Mouse (Mus musculus): ENCODE results near the gene Ceacam16.
A peak's percentile ranks its signal among the peaks of the same experiment; 100 is the strongest.

Ceacam16 gene

GRCm38 (mm10) chr7:19843561-19843960, 17.5 kb downstream of the Ceacam16 start:
- peak; percentile 49 for DNase-seq (ENCODE audit: low spot score)

DNA sequence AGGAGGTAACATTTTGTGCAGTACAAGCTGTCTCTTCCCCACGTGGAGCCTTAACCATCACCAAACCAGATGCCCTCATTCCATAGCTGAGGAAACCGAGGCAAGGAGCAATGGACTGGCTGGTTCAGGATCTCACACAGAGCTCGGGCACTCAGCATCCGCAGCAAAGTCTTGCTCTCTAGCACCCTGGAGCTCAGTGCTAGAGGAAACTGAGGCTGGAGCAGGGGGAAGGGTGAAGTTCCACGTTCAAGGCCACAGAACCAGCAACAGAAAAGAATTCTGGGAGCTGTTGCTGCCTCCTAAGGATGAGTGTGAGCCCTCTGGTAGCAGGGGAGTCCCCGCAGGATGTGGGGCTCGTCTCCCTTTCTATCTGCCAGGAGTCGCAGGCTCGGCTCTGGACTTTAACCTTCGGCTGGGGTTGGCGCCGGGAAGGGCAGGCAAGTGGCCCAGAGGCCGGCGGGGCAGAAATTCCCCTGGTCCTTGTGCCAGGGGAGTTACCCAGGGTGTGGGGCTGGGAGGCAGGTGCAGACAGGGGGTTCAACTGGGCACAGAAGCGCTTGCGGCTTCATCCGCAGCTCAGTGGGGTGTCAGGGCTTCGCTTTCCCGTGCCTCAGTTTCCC, 18.1 kb downstream of the Ceacam16 start:
- peak; percentile 12 for DNase-seq (ENCODE audit: low spot score)

- no peak for DNase-seq (ENCODE audit: low spot score)
Measured at GRCm38 (mm10) chr7:19841686-19842413, 19.2 kb downstream of the Ceacam16 start.

DNA sequence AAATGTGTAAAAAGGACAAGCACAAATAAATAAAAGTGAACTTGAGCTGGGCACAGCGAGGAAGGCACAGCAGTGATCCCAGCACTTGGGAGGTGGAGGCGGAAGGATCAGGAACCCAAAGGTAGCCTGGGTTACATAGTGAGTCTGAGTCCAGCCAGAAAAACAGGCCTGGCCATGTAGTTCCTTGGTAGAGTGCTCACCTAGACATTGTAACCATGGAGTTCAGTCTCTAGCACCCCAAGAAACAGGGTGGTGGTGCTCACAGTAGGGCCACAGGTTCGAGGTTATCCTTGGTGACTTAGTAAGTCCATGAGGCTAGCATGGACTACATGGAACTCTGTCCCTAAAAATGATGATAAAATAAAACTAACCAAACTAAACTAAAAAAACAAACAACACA, 20.2 kb downstream of the Ceacam16 start:
- DNase-seq (ENCODE audit: low spot score) = no peak

DNA sequence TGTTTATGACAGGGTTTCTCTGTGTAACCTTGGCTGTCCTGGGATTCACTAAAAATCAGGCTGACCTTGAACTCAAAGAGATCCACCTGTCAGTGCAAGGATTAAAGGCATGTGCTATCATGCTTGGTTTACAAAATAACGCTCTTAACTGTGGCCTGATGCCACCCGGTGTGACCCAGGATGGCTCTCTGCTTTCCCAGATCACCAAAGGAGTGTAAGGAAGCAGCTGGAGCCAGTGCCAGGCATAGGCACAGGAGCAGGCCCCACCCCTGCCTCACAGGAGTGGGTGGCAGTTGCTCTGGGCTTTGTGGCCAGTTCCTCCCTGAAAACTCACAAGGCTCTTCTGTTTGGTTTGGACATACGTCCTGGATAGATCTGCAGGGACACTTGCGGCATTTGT, 20.7 kb downstream of the Ceacam16 start:
- DNase-seq (ENCODE audit: low spot score) = no peak

DNA sequence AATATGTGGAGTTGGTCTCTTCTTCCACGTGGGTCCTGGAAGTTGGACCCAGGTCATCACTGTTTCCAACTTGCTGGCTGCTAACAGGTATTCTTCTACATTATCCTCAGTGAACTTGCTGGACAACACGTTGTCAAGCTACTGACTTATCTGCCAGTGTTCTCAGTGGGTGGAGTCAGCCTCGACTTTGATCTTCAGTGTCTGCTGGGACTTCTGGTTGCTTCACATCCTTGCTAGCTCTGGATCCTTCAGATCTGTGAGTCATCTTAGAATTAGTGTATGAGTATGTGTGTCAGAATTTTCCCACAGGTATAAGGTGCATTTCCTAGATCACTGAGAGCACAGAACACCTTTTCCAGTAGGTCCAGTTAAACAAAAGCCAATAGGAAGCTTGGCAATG, 24.3 kb downstream of the Ceacam16 start:
- DNase-seq (ENCODE audit: low spot score) = no peak

DNA sequence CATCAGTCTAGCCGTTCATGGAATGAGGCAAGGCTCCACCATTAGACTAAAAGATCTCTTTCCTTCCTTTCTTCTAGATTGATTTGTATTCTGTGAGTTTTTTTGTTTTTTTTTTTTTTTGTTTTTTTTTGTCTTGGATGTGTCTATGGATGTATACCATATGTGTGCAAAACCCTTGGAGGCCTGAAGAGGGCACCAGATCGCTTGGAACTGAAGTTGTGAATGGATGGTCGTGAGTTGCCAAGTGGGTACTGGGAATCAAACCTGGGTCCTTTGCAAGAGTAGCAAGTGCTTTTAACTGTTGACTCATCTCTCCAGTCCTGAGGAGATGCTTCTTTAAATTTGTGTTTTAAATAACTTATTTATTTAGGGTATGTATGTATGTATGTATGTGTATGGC, 27.0 kb downstream of the Ceacam16 start:
- no peak for DNase-seq (ENCODE audit: low spot score)

DNA sequence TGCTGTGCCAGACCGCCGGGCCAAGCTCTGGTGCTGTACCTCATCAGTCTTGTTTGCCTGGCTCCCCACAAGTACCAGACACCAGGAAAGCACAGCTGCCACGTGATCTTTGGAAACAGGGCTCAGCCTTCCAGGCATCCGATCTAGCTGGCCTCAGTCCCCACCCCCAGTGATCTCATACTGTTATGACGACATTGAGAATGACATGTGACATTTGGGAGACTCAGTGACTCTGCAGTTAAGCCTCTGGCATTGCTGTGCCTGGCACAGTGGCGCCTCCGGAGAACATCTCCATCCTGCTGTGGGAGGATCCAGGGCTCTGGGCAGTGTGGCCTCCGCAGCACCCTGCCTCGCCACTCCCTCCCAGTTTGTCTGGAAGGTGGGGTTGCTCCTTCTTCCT, 29.3 kb downstream of the Ceacam16 start:
- peak; percentile 60 for DNase-seq (ENCODE audit: low spot score)

DNA sequence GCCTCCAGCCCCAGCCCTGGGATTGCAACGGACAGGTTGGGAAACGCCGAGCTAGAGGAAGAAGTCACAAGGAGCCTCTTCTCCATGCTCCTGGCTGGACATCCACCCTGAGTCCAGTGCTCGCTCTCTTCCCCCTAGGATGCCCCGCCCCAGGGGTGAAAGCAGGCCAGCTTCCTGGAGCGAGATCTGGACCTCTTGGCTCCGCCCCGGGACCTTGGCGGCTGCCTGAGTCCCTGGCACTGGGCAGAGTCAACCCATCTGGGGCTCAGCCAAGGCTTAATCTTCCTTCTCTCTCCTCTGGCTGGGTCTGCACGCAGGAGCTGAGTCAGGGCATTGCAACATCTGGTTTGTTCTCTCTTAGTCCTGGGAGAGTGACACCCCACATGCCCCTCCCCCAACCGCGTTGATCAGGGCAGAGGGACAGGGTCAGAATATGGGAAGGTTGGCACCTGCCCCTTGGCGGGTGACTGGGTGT, 30.4 kb downstream of the Ceacam16 start:
- peak; percentile 97 for DNase-seq (ENCODE audit: low spot score)

DNA sequence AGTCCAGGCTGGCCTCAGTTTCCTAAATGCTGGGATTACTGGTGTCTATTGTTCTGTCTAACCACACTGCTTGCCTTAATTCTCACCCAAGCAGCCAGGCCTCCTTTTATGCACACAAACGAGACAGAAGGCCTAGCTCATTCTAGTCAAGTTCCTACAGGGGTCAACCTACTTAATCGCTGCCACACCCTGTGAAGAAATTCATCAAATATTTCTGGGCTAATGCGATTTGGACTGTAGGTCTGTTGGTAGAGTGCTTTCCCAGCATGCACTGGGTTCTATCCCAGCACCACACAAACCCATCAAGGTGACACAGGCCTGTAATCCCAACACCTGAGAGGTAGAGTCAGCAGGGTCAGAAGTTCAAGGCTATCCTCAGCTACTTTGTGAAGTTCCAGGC, 31.4 kb downstream of the Ceacam16 start:
- DNase-seq (ENCODE audit: low spot score) = no peak

- no peak for DNase-seq (ENCODE audit: low spot score)
Measured at GRCm38 (mm10) chr7:19826756-19827155, 34.3 kb downstream of the Ceacam16 start.

- DNase-seq (ENCODE audit: low spot score) = peak; percentile 87
Measured at GRCm38 (mm10) chr7:19824182-19824973, 36.7 kb downstream of the Ceacam16 start.

DNA sequence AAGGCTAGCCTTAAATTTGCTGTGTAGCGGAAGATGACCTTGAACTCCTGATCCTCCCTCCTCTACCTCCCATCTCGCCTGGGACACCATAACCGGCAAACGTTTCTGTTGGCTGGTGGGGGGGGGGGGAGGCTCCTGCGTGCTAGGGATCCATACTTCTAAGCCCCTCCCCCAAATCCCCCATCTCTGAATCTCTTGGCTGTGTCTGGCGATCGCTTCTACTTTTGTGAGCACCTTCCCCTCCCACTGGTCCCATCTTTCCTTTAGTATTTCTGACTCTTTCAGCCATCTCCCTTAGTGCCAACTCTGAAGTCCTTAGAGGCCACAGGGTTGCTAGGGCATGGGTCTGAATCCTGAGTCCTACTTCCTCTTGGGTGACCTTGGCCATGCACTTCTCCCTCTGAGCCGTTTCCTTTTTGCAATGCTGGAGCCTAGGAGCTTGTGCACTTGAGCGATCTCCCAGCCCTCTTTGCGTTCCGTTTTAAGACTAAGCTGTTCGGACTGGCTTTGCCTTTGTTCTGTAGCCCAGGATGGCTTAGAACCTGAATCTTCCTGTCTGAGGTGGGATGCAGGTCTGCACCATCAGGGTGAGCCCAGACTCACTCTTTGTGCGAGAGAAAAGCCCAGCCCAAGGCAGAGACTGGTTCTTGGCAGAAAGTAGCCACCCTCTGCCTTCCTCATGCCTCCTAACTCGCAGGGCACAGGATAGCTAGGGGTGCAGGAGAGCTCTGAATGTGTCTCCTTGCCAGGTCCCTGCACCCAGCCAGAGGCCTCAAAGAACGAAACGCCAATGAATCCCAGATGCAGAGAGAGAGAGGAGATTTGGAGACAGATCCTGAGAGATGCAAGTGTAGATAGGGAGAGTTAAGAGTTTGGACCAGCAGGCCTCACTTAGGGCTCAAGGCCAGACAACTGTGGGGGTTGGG, 37.6 kb downstream of the Ceacam16 start:
- no peak for DNase-seq (ENCODE audit: low spot score)

- DNase-seq (ENCODE audit: low spot score) = peak; percentile 12
Measured at GRCm38 (mm10) chr7:19822604-19823058, 38.5 kb downstream of the Ceacam16 start, which contains the start of gene Bcl3. TSS of gene Bcl3 (minus strand) at chr7:19822770.

- DNase-seq (ENCODE audit: low spot score) = peak; percentile 16
Measured at GRCm38 (mm10) chr7:19822193-19822592, 38.9 kb downstream of the Ceacam16 start.

DNA sequence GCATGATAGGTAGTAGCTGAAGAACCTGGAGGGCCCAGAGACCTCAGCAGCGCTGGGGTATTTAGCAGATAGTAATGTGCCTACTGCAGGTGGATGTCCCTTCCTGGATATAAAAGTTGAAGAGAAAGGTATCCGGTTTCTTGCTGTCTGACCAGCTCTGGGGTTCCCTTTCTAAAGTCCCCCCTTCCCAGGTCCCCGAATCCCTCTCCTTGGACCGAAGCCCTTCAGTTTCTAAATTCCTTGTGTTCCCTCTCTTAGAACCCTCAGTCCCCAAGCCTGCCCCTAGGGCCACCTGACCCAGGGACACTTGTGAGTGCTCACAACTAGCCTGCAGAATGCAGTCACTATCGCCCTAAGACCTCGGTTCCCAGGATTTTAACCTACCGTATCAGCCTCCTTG, 39.5 kb downstream of the Ceacam16 start:
- no peak for DNase-seq (ENCODE audit: low spot score)

- peak; percentile 30 for DNase-seq (ENCODE audit: low spot score)
Measured at GRCm38 (mm10) chr7:19820347-19821048, 40.6 kb downstream of the Ceacam16 start.

- no peak for DNase-seq (ENCODE audit: low spot score)
Measured at GRCm38 (mm10) chr7:19818875-19819274, 42.2 kb downstream of the Ceacam16 start.

GRCm38 (mm10) chr7:19818440-19818839, 42.7 kb downstream of the Ceacam16 start:
- peak; percentile 81 for DNase-seq (ENCODE audit: low spot score)

DNA sequence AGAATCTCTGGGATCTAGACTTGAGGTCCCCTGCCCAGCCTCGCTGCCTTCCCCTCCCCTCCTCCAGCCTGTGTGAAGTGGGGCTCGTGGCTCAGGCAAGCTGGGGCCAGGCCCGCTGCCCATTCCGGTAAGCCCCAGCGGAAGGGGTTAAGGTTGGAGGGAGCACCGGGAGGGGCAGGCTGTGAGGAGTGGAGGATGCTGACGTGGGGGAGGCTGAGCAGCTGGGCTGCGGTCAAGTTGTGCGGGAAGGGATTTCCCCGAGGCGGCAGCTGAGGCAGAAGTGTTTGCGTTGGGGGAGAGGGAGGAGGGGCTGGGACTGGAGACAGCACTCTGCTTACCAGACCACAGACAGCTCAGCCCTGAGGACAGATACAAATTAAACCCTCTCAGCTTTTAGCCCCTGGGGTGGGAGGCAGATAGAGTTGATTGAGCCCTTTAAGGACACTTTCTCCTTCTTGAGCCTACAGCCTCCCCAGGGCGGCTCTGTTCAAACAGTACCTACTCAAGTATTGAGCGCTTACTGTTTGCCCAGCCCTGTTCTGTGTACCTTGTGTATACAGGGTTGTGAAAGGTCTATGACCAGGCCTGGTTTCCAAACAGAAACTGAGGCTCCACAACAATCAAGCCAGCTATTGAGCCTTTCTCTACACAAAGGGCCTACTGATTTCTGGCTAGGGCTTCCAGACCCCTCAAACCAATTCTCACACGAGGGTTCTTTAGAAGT, 43.6 kb downstream of the Ceacam16 start:
- peak; percentile 61 for DNase-seq (ENCODE audit: low spot score)

Measured in adipocyte (in vitro differentiated cells).